16 mouse cellular contexts compared by ENCODE assay signal in the genomic region with DNA sequence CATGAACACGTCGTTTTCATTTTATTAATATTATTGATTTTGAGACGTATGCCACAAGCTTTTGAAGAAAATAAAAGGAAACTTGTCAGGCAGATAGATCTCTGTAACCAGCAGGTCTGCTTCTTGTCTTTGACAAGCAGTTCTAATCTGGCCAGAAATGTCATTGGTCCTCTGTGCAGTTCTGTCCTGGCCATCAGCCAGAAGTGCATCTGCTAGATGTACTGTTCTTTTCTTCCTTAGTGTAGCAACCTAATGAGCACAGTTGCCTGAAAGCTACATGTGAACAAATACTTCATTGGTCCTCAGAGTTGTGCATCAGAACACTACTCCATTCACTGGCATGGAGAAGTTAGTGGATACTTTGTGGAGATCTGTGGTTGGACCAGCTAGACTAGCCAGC.
A peak's percentile ranks its signal among the peaks of the same experiment; 100 is the strongest.
DNase-seq lines count a peak whose midpoint lies in the region; ATAC-seq and TF ChIP-seq lines count a peak whose summit lies in the region.
"Had no signal": no experiment of that assay in that cellular context is flagged by ENCODE, and none has a peak within 500 bp of the region (broad histone marks: within the 10 kb centered on the region; RNA-seq: fewer than 3 reads in every experiment).

No protein-coding gene starts in this region.

- H3K4me3 ChIP-seq in forebrain, embryonic 14.5 days (ENCODE audit: low read depth, low read length) = no peak overlapping the region
- no peak overlapping the region for H3K4me3 ChIP-seq in forebrain, embryonic 15.5 days
- no peak overlapping the region for H3K4me3 ChIP-seq in kidney, embryonic 14.5 days (ENCODE audit: low read length)
- H3K4me3 ChIP-seq: embryonic facial prominence, embryonic 12.5 days; liver, embryonic 12.5 days; neural tube, embryonic 13.5 days had no signal

- H3K4me1 ChIP-seq in forebrain, embryonic 14.5 days (ENCODE audit: control insufficient read depth, insufficient read depth, low read length) = no peaks in the 10 kb centered on the region
- H3K4me1 ChIP-seq in forebrain, embryonic 15.5 days = no peaks in the 10 kb centered on the region
- H3K4me1 ChIP-seq in kidney, embryonic 14.5 days (ENCODE audit: control insufficient read depth, insufficient read depth, low read length) = no peaks in the 10 kb centered on the region
- H3K4me1 ChIP-seq: embryonic facial prominence, embryonic 12.5 days; liver, embryonic 12.5 days; neural tube, embryonic 13.5 days had no signal

- H3K4me2 ChIP-seq in forebrain, embryonic 14.5 days (ENCODE audit: low read length) = no peak overlapping the region
- no peak overlapping the region for H3K4me2 ChIP-seq in forebrain, embryonic 15.5 days (replicated peaks)
- H3K4me2 ChIP-seq in kidney, embryonic 14.5 days (replicated peaks; ENCODE audit: low read depth, low read length) = no peak overlapping the region
- H3K4me2 ChIP-seq: embryonic facial prominence, embryonic 12.5 days; liver, embryonic 12.5 days; neural tube, embryonic 13.5 days had no signal

- H3K27ac ChIP-seq in forebrain, embryonic 14.5 days (ENCODE audit: low read depth, low read length) = no peak overlapping the region
- no peak overlapping the region for H3K27ac ChIP-seq in forebrain, embryonic 15.5 days (replicated peaks)
- H3K27ac ChIP-seq in kidney, embryonic 14.5 days (ENCODE audit: low read depth, low read length) = no peak overlapping the region
- H3K27ac ChIP-seq: embryonic facial prominence, embryonic 12.5 days; liver, embryonic 12.5 days; neural tube, embryonic 13.5 days; stomach, postnatal 0 days had no signal

- DNase-seq in forebrain, embryonic 14.5 days (ENCODE audit: low spot score) = peak; percentile 23
- peak; percentile 12 for DNase-seq in kidney, postnatal 10 days
- peak; percentile 44 for DNase-seq in 416B (ENCODE audit: low read depth)
- peak; percentile 55 for DNase-seq in brain, embryonic 14.5 days (ENCODE audit: low read depth)
- DNase-seq in gastrocnemius, postnatal 14 days = no peak
- DNase-seq in spleen, adult 18-20 months = no peak
- DNase-seq: adrenal gland, adult 8-10 months; cerebellum, postnatal 36 days; thymus, postnatal 14 days had no signal

- TF ChIP-seq POLR2A in brain, embryonic 14.5 days (IDR thresholded peaks at IDR 0.05; ENCODE audit: borderline replicate concordance, extremely low read depth, insufficient read depth, insufficient read length, poor library complexity, severe bottlenecking) = no peak

- H3K36me3 ChIP-seq in forebrain, embryonic 14.5 days (ENCODE audit: control insufficient read depth, insufficient read depth, low read length) = no peaks in the 10 kb centered on the region
- no peaks in the 10 kb centered on the region for H3K36me3 ChIP-seq in forebrain, embryonic 15.5 days
- no peaks in the 10 kb centered on the region for H3K36me3 ChIP-seq in kidney, embryonic 14.5 days (ENCODE audit: control insufficient read depth, insufficient read depth, low read length)
- H3K36me3 ChIP-seq: embryonic facial prominence, embryonic 12.5 days; liver, embryonic 12.5 days; neural tube, embryonic 13.5 days had no signal

- H3K27me3 ChIP-seq in forebrain, embryonic 14.5 days (replicated peaks; ENCODE audit: control insufficient read depth, insufficient read depth, low read length) = no peaks in the 10 kb centered on the region
- H3K27me3 ChIP-seq in forebrain, embryonic 15.5 days = no peaks in the 10 kb centered on the region
- no peaks in the 10 kb centered on the region for H3K27me3 ChIP-seq in kidney, embryonic 14.5 days (ENCODE audit: control insufficient read depth, insufficient read depth, low read length)
- H3K27me3 ChIP-seq: embryonic facial prominence, embryonic 12.5 days; liver, embryonic 12.5 days; neural tube, embryonic 13.5 days had no signal

- no peak overlapping the region for H3K9ac ChIP-seq in forebrain, embryonic 14.5 days (ENCODE audit: low read length)
- no peak overlapping the region for H3K9ac ChIP-seq in forebrain, embryonic 15.5 days (replicated peaks)
- H3K9ac ChIP-seq in kidney, embryonic 14.5 days (ENCODE audit: low read depth, low read length) = no peak overlapping the region
- H3K9ac ChIP-seq: embryonic facial prominence, embryonic 12.5 days; liver, embryonic 12.5 days; neural tube, embryonic 13.5 days had no signal

- H3K9me3 ChIP-seq in forebrain, embryonic 14.5 days (replicated peaks; ENCODE audit: control insufficient read depth, low read length) = no peaks in the 10 kb centered on the region
- no peaks in the 10 kb centered on the region for H3K9me3 ChIP-seq in forebrain, embryonic 15.5 days
- H3K9me3 ChIP-seq in kidney, embryonic 14.5 days (ENCODE audit: control insufficient read depth, low read length) = no peaks in the 10 kb centered on the region
- H3K9me3 ChIP-seq: embryonic facial prominence, embryonic 12.5 days; liver, embryonic 12.5 days; neural tube, embryonic 13.5 days had no signal

- WGBS in forebrain, embryonic 14.5 days = 81% methylated on average over 3 of the region's 3 CpGs
- 70% methylated on average over 3 of the region's 3 CpGs for WGBS in forebrain, embryonic 15.5 days
- 71% methylated on average over 3 of the region's 3 CpGs for WGBS in kidney, embryonic 14.5 days

- TF ChIP-seq CTCF in brain, embryonic 14.5 days (IDR thresholded peaks at IDR 0.05; ENCODE audit: borderline replicate concordance, extremely low read depth, insufficient read depth, insufficient read length) = no peak

- 0 out of 2 replicates have a peak, but pooled peaks have one; percentile 18 for ATAC-seq in forebrain, embryonic 14.5 days
- ATAC-seq in forebrain, embryonic 15.5 days (replicated peaks) = no peak
- ATAC-seq in kidney, embryonic 14.5 days (ENCODE audit: low FRiP score, low TSS enrichment) = no peak
- ATAC-seq: intestine, postnatal 0 days; liver, embryonic 12.5 days had no signal

- intact Hi-C loops in gastrocnemius, postnatal 14 days (cut with DNase I; ENCODE audit: low total_unique reads) = no loop called here

Comparison
In these comparisons a context has a peak if more than half of its experiments do, and no peak if none do; other contexts are left out.
1. DNase-seq: peak in forebrain, embryonic 14.5 days (single experiment), kidney, postnatal 10 days (single experiment), 416B (single experiment) and brain, embryonic 14.5 days (single experiment); none in gastrocnemius, postnatal 14 days (single experiment) and spleen, adult 18-20 months (0 of 2).